ENCODE assay signal across 18 mouse cellular contexts in genomic region chr16:34172572-34173181, GRCm38 (mm10).
DNase-seq lines count a peak whose midpoint lies in the region; ATAC-seq lines count a peak whose summit lies in the region.
"Had no signal": no experiment of that assay in that cellular context is flagged by ENCODE, and none has a peak within 500 bp of the region (broad histone marks: within the 10 kb centered on the region; RNA-seq: fewer than 3 reads in every experiment).

No protein-coding gene starts in this region.

- no peak overlapping the region for H3K27ac ChIP-seq in forebrain, embryonic 15.5 days (replicated peaks)
- no peak overlapping the region for H3K27ac ChIP-seq in forebrain, embryonic 10.5 days
- H3K27ac ChIP-seq: embryonic facial prominence, embryonic 10.5 days; hindbrain, embryonic 13.5 days; limb, embryonic 15.5 days had no signal

- H3K4me2 ChIP-seq in forebrain, embryonic 15.5 days (replicated peaks), result no peak overlapping the region
- H3K4me2 ChIP-seq: hindbrain, embryonic 13.5 days; limb, embryonic 15.5 days; lung, embryonic 14.5 days had no signal

- H3K9ac ChIP-seq in forebrain, embryonic 15.5 days (replicated peaks), result no peak overlapping the region
- H3K9ac ChIP-seq: hindbrain, embryonic 13.5 days; limb, embryonic 15.5 days; lung, embryonic 14.5 days had no signal

- H3K9me3 ChIP-seq in forebrain, embryonic 15.5 days, result no peaks in the 10 kb centered on the region
- no peaks in the 10 kb centered on the region for H3K9me3 ChIP-seq in forebrain, embryonic 10.5 days
- H3K9me3 ChIP-seq: embryonic facial prominence, embryonic 10.5 days; hindbrain, embryonic 13.5 days; limb, embryonic 15.5 days had no signal

- 90% methylated on average over 11 of the region's 11 CpGs for WGBS in forebrain, embryonic 15.5 days
- WGBS in forebrain, embryonic 10.5 days, result 92% methylated on average over 11 of the region's 11 CpGs

- ATAC-seq in forebrain, embryonic 15.5 days (replicated peaks), result 0 out of 2 replicates have a peak, but pooled peaks have one; percentile 23
- ATAC-seq: intestine, embryonic 16.5 days; Patski had no signal

- no peak for DNase-seq in forebrain, embryonic 10.5 days (ENCODE audit: extremely low spot score, low spot score)
- DNase-seq in frontal cortex, postnatal 36 days (ENCODE audit: low spot score in 2 of 2), result peak; percentile 70 to 79
- DNase-seq in layer of hippocampus, postnatal 36 days, result peak; percentile 76
- peak; percentile 51 for DNase-seq in right cerebral cortex, postnatal 14 days
- DNase-seq in urinary bladder, postnatal 36 days (ENCODE audit: low spot score in 2 of 2), result no peak
- DNase-seq in liver, result no peak
- DNase-seq in c-Kit-positive CD71-positive TER-119-positive erythroid progenitor cells, embryonic 14.5 days (ENCODE audit: low spot score), result no peak
- DNase-seq: cerebellum, postnatal 10 days; gastrocnemius, postnatal 36 days; kidney, postnatal 14 days; lung, embryonic 14.5 days; thymus, adult 18-20 months had no signal

- H3K4me1 ChIP-seq in forebrain, embryonic 15.5 days, result peaks cover under 1% of the 10 kb centered on the region; the same call in 1 of the 2 replicates
- H3K4me1 ChIP-seq in forebrain, embryonic 10.5 days, result no peaks in the 10 kb centered on the region
- H3K4me1 ChIP-seq: embryonic facial prominence, embryonic 10.5 days; hindbrain, embryonic 13.5 days; limb, embryonic 15.5 days had no signal

- peaks cover 88% of the 10 kb centered on the region for H3K36me3 ChIP-seq in forebrain, embryonic 15.5 days
- peaks cover 70% of the 10 kb centered on the region for H3K36me3 ChIP-seq in forebrain, embryonic 10.5 days (replicated peaks)

- H3K27me3 ChIP-seq in forebrain, embryonic 15.5 days, result no peaks in the 10 kb centered on the region
- H3K27me3 ChIP-seq in forebrain, embryonic 10.5 days (ENCODE audit: poor library complexity, severe bottlenecking), result no peaks in the 10 kb centered on the region
- H3K27me3 ChIP-seq: hindbrain, embryonic 13.5 days; limb, embryonic 15.5 days; Patski had no signal

- H3K4me3 ChIP-seq in forebrain, embryonic 15.5 days, result no peak overlapping the region
- H3K4me3 ChIP-seq in forebrain, embryonic 10.5 days, result no peak overlapping the region
- H3K4me3 ChIP-seq: embryonic facial prominence, embryonic 10.5 days; hindbrain, embryonic 13.5 days; limb, embryonic 15.5 days had no signal

Comparison
In these comparisons a context has a peak if more than half of its experiments do, and no peak if none do; other contexts are left out.
1. DNase-seq: peak in frontal cortex, postnatal 36 days (2 of 2), layer of hippocampus, postnatal 36 days (2 of 2) and right cerebral cortex, postnatal 14 days (single experiment); none in forebrain, embryonic 10.5 days (single experiment), urinary bladder, postnatal 36 days (0 of 2), liver (single experiment) and c-Kit-positive CD71-positive TER-119-positive erythroid progenitor cells, embryonic 14.5 days (single experiment).